Mouse (Mus musculus) cerebellum, adult 2 months (tissue): Measurements from ENCODE around the gene Pde4dip.

Experiments used
- CTCF ChIP-seq: fragments of 200-500 bp; IDR thresholded peaks from 2 replicates; pipeline ENCODE4 v1.5.1; 2011; ENCODE audit warnings: low read depth, mild to moderate bottlenecking, control low read depth, low read length, moderate library complexity, borderline replicate concordance; ENCODE audit not compliant: insufficient read depth
- POLR2A ChIP-seq: fragments of 200-500 bp; IDR thresholded peaks from 2 replicates; pipeline ENCODE4 v1.6.1; 2011; ENCODE audit warnings: low read length, control low read depth, borderline replicate concordance; ENCODE audit not compliant: insufficient read depth

GRCm38 (mm10) chr3:97699061-97699460 lies 189.4 kb downstream of the Pde4dip start:
- TF ChIP-seq CTCF (no peak), POLR2A (no peak)
